Mouse (Mus musculus): Measurements from ENCODE around the gene Cdkn2d. TPM values are rescaled to one million over a fixed set of nuclear protein-coding genes. Genes with fewer than 3 reads are reported as not detected.
"Not testable (repeated sequence)": the region's sequence is repeated elsewhere in the genome, so short reads cannot be mapped to it uniquely, and the experiment has no call there.

Gene Cdkn2d
- polyA plus RNA-seq, 2 experiments from 2014 or later, result 142 to 158 TPM

- ATAC-seq, result peak; percentile 48
These were observed 25.5 kb upstream of the Cdkn2d start for GRCm38 (mm10) chr9:21316696-21317095.

- ATAC-seq, result no peak
These were observed 24.2 kb upstream of the Cdkn2d start for GRCm38 (mm10) chr9:21315421-21315820.

- no peak for ATAC-seq
These were observed 23.3 kb upstream of the Cdkn2d start for GRCm38 (mm10) chr9:21314367-21315140.

DNA sequence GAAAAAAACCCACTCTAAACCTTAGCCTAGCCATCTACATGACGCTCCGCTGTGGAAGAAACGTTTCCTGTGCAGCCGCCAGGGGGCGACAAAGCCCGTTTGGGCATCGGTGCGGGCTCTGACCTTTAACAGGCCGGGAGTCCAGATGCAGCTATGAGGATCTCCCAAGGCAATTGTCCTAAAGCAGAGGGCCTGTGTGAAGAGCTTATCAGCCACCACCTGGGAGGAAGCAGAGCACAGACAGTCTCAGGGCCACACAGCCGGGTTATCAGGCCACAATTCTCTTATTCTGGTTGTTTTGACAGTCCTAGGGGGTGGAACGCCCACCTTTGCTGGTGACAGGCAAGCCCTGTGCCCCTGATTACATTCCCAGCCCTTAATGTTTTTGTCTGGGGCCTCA, 22.2 kb upstream of the Cdkn2d start:
- no peak for ATAC-seq

GRCm38 (mm10) chr9:21312134-21312533, 20.9 kb upstream of the Cdkn2d start, which contains the start of gene Ap1m2:
TSS of gene Ap1m2 (minus strand) at chr9:21312337.
- ATAC-seq, result no peak

DNA sequence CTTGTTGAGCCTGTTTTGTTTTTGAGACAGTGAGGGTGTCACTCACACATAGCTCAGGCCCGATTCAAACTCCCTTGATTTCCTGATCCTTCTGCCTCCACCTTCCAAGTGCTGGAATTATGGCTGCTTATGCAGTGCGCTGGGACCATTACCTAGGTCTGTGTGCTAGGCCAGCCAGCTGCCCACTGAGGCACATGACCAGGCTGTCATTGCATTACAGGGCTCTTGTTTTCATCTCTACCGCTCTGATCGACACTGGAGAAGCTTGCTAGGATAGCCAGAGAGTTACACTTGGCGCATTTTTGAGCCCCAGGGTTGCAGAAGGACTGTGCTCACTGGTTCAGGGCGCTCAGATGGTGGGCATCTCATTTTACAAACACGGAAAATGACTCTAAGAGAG, 20.5 kb upstream of the Cdkn2d start:
- no peak for ATAC-seq

DNA sequence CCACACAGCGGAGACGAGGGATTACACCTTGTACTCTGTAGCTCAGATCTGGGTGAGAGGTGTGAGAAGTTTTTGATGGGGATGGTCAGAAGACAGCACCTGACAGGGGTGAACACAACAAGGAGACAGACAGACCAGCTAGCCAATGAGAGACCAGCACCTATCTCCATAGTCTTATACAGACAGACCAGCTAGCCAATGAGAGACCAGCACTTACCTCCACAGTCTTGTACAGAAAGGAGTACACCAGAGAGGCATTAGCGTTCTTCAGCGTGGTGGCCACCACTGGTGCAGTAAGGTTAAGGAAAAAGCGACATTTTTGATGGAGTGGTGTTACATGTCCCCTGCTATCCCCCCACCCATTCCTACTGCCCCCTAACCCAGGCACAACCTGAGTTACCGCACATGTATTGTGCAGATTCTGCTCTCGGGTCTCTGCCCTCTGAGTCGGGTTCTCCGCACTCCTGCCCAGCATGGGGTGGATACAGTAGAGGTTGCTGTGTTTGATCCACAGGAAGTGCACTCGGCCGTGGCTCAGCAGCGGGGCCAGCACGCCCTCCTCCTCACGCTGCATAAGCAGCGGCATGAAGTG, 18.0 kb upstream of the Cdkn2d start:
- peak; percentile 92 for ATAC-seq

GRCm38 (mm10) chr9:21305065-21305464, 13.9 kb upstream of the Cdkn2d start:
- no peak for ATAC-seq

GRCm38 (mm10) chr9:21299014-21299413, 7.8 kb upstream of the Cdkn2d start:
- no peak for ATAC-seq

DNA sequence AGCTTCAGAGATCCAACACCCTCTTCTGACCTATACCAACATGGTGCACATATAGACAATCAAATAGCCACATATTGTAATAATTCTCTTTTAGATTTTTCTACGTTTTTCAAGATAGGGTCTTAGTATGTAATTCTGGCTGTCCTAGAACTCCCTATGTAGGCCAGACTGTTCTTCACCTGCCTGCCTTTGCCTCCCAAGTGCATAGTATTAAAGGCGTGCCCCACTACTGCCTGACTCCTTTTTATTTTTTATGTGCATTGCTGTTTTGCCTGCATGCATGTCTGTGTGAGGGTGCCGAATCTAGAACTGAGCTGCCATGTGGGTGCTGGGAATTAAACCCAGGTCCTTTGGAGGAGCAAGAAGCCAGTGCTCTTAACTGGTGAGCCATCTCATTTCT, 1.1 kb upstream of the Cdkn2d start:
- ATAC-seq, result no peak

DNA sequence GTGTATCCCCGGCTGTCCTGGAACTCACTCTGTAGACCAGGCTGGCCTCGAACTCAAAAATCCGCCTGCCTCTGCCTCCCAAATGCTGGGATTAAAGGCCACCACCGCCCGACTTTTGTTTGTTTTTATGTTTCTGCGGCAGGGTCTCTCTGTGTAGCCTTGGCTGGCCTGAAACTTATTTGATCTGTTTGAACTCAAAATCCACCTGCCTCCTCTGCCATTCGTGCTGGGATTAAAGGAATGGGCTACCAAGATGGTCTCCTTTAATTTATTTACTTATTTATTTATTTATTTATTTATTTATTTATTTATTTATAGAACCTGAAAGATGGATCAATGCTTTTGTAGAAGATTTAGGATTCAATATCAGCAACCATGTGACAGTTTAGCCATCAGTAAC, 661 bp upstream of the Cdkn2d start:
- ATAC-seq, result not testable (repeated sequence)

- ATAC-seq, result no peak
These were observed 618 bp downstream of the Cdkn2d start for GRCm38 (mm10) chr9:21290589-21290988.

DNA sequence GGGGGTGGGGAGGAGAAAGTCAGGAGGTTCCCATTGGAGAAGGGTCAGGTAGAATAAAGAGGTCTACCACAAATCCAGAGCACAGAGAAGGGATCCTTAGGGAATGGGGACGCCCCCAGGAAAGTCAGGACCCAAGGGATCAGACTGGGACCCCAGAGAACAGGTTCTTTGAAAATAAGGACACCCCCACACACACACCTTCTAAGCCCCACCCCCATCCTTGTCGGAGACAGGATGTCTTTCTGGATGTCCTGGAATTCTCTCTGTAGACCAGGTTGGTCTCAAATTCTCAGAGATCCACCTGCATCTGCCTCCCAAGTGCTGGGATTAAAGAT, 1.9 kb downstream of the Cdkn2d start:
- ATAC-seq, result no peak

DNA sequence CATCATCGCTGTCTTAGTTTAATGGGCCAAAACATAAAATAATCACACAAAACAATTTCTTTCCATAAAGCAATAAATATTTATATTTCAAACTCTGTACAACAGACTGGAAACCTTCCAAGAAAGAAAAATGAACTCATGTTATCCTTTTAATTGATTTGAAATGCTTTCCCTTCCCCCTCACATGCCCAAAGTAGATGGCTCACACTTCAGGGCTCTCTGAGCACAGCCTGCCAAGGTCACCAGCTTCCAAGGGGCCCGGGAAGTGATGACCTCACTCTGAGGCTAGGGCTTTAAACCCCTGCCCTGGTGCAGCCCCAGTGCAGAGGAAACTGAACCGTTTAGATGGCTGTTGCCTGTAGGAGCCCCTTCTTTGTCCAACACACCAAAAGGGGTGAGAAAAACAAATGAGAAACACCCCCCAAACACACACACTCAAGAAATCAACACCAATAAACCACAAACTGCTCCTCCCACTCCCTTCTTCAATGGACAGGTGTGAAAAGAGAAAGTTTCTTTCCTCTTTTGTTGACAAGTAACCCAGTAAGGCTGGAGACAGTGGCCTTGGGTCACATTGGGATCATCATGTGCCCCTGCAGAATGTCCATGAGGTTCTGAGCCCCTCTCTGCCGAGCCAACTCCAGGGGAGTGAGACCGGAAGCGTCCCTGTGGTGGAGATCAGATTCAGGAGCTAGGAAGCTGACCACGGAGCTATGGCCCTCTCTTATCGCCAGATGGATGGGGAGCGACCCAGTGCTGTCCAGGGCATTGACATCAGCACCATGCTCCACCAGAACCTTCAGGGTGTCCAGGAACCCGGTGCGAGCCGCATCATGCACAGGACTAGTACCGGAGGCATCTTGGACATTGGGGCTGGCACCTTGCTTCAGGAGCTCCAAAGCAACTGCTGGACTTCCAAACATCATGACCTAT, 2.5 kb downstream of the Cdkn2d start:
- no peak for ATAC-seq

DNA sequence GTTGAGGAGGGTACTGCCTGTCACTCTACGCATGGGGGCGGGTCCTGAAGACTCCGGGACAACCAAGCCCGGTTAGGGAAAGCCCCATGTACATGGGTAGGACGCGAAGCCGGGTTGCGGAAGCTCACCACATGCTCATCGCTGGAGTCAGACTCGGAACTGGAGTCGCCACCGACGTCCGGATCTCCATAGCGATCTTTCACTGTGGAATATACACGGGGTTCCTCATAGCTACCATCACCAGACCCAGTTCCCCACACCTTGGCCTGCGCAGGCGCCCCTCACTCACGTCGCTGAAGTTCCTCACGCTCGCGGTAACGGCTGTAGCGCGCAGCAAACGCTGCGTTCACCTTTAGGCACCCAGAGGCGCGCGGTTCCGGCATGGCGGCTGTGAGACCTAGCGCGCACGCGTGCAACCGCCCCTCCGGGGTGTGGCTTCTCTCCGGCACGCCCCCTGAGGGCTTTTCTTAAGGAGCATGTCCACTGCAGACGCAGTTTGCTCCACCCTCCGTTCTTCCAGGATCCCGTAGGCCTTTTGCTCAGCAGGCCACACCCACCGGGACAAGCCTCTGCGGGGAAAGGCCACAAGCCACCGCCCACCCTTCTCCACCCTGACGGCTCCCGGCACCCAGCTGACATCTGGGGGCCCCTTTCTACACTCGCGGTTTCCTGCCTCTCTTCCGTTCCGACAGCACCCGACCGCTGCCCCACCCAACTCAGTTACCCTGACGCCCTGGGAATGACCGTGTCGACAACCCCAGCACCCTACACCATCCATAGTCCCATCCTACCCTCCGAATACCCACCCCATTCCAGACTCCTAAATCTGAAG, 3.4 kb downstream of the Cdkn2d start, which contains the start of gene Kri1:
Gene Kri1, minus strand, starts transcription at position 399 of the 832 bp plus-strand sequence.
- ATAC-seq, result peak; percentile 55

DNA sequence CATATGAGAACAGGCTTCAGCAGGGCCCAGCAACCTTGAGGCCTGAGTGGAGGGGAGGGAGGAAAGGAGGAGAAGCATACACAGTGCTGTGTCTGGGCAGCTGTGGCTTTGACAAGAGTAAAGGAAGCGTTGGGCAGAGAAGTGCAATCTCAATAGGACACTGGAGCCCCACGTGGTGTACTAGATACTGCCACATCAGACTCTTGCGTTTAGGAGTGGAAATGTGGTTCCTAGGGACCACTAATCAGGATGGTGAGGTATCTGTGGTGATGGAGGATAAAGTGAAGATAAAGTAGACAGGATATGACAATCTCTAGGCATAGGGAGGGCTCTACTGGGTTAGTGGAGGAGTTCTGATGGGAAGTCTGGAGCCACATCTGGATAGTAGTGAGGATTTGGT, 4.5 kb downstream of the Cdkn2d start:
- no peak for ATAC-seq

GRCm38 (mm10) chr9:21283994-21284393, 7.2 kb downstream of the Cdkn2d start:
- ATAC-seq, result no peak

DNA sequence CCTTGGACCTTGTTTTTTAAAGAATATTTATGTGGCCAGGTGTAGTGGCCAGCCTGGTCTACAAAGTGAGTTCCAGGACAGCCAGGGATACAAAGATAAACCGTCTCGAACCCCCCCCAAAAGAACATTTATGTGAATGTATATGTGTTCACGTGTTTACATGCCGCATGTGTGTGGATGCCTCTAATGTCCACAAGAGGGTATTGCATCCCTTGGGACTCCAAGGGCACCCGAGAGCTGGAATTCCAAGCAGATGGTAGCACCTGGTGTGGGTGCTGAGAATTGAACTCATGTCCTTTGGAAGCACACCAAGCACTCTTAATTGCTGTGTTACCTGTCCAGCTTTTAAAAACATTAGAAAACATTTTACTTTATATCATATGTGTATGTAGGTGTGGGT, 7.6 kb downstream of the Cdkn2d start:
- no peak for ATAC-seq

GRCm38 (mm10) chr9:21277776-21278175, 13.4 kb downstream of the Cdkn2d start:
- ATAC-seq, result no peak

- no peak for ATAC-seq
These were observed 14.9 kb downstream of the Cdkn2d start for GRCm38 (mm10) chr9:21276307-21276706.

- ATAC-seq, result no peak
These were observed 15.5 kb downstream of the Cdkn2d start for GRCm38 (mm10) chr9:21275727-21276126.

DNA sequence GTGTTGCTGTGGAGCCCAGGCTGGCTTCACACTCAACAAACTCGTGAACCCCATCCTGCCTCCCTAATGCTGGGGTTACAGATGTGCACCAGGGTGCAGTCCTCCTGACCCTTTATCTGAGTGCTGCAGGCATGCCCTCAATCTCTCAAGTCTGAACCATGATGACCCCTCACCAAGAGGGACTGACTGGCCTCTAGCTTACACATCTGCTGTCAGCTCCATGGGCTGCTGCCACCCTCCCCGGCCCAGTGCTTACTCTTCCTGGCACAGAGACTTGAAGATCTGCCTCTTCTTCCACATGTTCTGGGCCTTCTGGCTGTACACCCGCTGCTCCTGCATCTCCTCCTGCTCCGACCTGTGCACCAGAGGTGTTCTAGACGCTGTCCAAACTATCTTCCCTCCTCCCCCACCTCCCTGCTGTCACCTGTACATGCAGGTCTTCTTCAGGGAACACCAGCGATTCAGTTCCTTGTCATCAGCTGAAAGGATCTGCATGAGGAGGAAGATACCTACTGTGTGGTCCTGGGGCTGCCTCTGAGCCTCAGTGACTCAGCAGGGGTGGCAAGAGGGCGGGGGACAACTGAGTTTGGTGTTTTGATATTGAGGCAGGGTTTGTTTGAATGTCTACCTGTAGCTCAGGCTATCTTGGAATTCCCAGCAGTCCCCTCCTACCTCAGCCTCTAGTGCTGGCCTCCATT, 16.0 kb downstream of the Cdkn2d start:
- no peak for ATAC-seq

All from activated CD4-positive, CD25-positive, alpha-beta regulatory T cell, adult 4 months (primary cell).